Mouse (Mus musculus) kidney, adult 2 months (tissue): ENCODE data around the gene Zbtb22.

Experiments
- CTCF ChIP-seq: fragments of 200-500 bp; conservative IDR thresholded peaks from 2 replicates; pipeline ENCODE4 v1.5.1; 2011; ENCODE audit warnings: low read depth, mild to moderate bottlenecking, control low read depth, low read length, moderate library complexity, mixed read lengths; ENCODE audit not compliant: insufficient read depth, insufficient read length
- POLR2A ChIP-seq: fragments of 200-500 bp; IDR thresholded peaks from one replicate; pipeline ENCODE4 v1.6.1; 2011; ENCODE audit warnings: low read depth, low read length, control low read depth

DNA sequence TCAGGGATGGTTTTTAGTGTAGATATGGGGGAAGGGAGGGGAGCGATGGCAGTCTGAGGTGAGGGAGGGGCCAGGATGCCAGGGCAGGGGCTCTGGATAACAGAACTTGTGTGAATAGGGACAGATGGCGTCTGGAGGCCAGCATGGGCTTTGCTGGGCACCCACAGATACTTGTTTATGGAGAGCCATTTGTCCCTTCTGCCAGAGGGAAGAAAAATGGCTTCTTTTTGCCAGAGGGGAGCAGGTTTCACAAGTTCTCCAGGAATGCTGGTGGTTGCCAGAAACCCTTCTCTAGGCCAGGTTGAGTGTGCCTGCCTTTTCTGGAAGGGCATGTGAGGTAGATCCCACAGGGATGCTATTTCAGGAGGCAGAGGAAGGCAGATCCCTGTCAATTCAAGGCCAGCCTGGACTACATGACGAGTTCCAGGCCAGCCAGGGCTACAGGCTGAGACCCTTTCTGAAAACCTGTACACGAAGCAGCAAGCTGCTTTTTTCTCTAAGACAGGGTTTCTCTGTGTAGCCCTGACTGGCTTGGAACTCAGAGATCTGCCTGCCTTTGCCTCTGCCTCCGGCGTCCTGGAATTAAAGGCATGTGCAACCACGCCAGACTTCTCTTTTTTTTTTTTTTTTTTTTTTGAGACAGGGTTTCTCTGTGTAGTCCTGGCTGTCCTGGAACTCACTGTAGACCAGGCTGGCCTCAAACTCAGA, 15.3 kb upstream of the Zbtb22 start:
- TF ChIP-seq POLR2A, result no peak
- no peak for TF ChIP-seq CTCF
